Mouse (Mus musculus): ENCODE data around the gene Ccdc194.

Gene Ccdc194

DNA sequence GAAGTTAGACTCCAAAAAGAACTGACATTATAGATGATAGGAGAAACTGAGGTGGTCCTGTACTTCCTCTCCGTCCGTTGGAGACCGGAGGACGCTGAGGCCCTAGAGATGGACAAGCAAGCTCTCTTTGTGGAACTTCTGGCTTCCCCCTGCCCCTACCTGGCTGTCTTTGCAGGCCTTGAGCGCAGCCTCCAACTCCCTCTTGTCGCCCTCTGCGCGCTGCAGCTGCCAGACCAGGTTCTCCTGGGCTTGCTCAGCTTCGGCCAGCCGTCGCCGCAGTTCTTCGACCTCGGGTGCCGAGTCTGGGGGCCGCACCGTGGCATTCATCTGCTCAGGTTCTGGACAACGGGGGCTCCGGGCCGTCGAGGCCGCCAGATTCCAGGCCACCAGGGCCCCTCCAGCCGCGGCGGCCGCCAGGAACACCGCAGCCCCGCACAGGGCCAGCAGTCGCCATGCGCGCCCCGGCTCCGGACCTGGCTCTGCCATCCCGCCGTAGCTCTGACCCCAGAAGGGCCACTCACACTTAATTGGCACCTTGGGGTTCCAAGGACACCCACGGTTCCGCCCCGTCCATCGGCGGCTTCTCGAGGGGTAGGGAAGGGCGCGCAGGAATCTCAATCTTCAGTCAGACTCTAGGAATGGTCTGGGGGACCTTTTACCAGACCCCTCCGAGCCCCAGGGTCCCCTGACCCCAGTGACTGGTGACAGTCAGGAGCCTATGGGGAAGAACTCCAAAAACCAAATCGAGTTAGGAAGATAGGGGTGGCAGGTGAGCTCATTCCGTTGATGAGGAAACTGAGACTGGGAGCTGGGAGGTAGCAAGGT, at the start of gene Ccdc194:
Gene Ccdc194 (minus strand): TSS at position 486 of the 825 bp plus-strand sequence.
- DNase-seq: no peak

DNA sequence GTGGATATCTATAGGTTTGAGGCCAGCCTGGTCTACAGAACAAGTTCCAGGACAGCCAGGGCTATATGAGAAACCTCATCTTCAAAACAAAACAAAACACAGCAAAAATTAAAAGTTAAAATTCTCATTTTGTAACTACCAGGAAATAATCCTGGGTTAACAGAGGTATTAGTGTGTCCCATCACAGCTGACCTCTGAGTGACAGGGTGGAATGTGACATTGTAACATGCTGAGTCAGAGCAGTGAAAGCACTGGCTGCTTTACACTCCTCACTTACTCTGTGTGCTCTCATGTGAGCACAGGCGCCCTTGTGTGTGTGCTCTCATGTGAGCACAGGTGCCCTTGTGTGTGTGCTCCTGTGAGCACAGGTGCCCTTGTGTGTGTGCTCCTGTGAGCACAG, 49.5 kb upstream of the Ccdc194 start:
- no peak for DNase-seq

DNA sequence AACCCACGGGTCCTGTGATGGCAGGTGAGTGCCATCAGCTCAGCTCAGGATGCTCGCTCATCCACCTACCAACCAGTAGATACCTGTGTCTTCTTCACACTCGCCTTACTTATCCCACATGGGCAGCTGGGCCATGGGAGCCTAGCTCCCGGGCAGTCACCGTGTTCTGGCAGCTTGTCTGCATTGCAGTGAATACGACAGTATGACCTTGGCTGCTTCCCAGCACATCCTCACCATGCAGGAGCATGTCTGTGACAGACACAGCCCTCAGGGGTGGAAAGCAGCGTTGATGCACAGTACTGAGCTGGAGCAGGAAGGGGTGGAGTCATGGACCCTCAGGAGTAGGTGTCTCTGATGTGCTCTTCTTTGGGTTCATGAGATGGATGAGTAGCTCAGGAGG, 48.9 kb upstream of the Ccdc194 start:
- no peak for DNase-seq

DNA sequence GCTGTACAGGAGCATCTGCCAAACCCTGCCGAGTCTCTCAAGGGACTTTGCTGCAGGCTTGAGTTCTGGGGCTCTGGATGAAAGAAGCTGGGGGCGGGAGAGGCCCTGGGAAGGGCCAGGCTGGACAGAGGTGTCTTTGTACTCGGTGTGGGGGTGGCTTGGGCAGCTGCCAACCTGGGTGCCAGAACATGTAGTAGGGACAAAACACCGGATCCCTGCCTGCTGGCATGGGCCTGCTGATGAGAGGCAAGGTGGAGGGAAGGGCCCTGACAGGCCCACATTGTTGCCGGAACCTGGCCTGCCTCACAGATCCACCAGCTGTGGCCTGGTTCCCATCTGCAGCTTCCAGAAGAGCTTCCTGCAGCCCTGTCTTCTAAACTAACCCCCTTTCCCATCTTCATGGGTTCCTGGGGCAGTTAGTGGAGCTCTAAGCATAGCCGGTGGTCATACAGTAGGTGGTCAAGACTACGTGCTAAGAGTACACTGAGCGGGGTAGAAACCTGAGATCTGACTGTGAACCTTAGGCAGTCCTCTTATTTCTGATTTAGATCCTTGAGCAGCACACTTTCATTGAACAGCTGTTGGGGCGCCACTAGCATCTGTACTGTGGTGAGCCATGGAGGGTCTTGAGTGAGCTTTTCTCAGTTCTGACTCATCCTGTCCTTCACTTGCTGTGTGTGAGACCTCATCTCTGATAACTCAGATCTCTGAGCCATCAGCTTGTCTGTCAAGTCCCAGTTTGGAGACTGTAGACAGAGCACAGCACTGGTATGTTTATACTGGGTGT, 47.5 kb upstream of the Ccdc194 start:
- DNase-seq: no peak

DNA sequence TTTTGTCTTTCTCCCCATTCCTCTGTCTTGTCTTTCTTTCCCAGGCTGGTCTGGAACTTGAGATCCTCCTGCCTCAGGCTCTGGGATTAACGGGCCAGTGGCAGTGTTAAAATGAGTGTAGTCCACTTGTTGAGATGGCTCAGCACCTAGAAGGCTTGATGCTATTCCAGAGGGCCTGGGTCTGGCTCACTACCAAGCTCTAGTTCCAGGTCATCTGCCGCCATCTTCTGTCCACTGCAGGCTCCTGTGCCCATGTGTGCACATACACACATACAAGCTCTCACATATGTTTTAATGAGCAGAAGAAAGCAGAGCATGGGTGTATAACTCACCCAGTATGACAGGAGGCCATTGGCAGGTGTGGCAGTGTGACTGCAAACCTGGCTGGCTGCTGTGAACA, 46.6 kb upstream of the Ccdc194 start:
- no peak for DNase-seq

DNA sequence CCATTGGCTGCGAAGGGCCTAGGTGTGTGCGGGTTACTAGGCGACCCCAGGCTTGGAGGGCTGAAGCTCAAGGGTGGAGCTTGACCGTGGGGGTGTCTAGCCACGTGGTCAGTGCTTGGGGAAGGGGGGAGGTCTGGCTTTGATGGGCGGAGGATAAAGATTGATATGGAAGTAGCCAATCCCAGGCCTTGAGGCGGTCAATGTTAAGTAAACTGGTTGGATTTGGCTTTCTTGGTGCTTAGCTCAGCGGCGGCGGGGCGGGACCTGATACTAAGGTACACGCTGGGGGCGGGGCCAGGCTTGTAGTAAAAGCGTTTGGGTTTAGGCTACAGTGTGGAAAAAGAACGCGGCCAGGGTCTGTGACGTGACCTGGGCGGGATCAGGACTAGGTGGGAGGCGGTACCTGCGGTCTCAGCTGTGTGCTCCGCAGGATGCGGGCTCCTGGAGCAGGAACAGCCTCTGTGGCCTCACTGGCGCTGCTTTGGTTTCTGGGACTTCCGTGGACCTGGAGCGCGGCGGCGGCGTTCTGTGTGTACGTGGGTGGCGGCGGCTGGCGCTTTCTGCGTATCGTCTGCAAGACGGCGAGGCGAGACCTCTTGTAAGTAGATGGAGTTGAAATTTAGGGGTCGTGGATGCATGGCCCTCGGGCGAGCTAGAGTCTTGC, 44.9 kb upstream of the Ccdc194 start:
- peak; percentile 99 for DNase-seq

DNA sequence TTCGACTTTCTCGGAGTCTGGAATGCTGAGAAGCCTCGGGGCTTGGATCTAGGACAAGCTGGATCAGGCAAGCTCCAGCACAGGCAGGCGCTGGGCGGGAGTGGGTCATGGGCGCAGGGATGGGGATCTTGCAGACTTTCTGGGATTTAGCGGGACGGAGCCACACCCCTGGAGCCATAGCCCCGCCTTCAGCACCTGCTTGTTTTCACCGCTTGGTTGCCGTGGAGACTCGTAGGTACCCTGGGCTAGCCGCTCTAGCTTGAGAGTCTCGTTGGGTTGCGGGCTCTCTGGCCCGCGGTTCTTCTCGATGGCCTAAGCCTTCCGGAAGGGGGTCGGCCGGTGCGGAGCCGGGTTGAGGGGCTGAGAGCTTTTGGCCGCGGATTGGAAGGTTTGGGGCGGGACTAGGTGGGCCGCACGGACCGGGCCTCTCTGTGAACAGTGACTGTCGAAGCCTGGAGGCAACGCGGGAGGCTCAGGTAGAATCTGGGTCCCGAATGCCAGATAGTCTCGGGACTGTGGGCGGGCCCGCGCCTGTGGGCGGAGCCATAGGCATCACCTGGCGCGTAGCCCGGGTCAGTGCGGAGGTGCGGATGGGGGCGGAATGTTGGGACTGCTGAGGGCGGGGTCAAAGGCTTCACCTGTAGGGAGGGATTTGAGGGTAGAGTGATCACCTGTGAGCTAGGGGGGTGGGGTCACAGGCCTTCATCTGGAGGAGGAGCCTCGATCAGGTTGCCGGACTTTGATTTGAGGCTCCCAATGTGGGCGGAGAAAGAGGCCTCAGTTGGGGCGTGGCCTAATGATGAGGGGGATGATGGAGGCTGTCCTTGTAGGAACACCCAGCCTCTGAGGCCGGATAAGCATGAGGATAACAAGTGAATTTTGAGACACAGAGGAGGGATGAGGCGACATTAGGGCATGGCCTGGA, 44.1 kb upstream of the Ccdc194 start:
- peak; percentile 96 for DNase-seq

DNA sequence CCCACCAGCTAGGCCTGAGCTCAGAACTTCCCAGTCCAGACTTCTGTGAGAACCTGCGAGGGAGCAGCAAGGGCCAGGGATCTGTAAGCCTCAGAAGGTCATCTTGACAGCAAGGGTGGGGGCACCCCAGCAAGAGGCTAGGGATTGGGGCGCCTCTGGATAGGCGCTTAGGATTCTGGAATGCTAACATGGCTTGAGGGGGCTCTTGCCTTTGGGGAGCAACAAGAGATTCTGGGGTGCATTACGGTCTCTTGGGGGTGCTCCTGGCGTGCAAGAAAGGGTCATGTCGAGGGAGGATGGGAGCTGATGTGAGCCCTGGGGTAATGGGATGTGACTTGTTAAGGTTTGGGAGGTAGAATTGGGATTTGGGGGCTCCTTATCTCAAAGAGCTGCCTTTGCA, 43.4 kb upstream of the Ccdc194 start:
- no peak for DNase-seq

DNA sequence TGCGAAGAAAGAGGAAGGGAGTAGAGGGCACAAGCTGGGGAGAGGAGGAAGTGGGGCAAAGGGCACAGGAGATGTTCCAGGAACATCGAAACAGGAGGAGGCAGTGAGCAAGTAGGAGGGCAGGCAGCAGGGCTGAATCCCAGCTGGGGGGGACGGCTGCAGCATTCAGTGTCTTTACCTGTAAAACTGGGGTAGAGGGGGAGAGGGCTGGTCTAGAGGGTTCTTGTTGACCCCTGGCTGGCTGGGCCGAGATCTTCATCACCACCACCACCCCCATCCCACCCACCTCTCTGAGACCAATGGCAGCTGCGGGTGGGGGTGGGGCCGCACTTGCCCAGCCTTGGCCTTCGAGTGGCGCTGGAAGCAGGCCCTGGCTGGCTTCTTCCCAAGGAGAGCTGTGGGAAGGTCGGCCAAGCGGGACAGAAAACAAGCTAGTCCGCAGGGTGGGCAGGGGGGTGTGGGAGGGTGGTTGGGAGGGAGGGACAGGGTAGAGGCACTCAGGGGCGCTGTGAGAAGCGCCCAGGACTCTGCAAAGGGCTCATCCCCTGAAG, 43.0 kb upstream of the Ccdc194 start, which contains the start of gene Slc27a1:
Gene Slc27a1 (plus strand): TSS at position 496 of the 551 bp plus-strand sequence.
- peak; percentile 77 for DNase-seq

DNA sequence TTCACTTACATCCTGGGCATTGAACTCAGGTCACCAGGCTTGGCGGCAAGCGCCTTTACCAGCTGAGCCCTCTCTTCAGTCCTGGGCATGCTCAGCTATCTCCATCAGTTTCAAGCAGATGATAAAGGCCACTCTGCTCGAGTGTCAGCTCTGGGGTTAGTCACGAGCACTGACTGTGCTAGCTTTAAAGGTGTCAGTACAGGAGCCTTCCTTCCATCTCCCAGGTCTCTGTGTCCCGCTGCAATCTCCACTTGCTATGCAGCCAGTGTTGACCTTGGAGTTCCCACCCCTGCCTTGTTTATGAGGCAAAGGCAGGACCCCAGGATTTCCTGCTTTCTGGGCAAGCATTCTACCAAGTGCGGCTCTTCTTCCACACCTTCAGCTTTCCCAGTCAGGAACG, 42.1 kb upstream of the Ccdc194 start:
- DNase-seq: no peak

DNA sequence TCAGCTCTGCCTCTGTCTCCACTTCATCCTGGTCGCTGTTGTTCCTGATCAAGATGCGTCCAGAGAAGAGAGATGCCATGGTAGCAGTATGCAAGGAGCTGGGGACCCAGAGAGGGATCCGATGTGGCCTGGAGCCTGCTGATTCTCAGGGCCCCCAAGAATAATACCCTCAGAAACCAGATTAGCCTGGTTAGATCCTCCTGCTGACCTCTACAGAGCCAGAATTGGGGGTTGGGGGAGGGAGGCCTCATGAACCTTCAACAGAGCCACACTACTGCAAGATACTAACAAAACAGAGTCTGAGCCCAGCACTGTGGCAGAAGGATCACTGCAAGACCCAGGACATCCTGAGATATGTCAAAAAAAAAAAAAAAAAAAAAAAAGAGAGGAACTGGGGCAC, 41.0 kb upstream of the Ccdc194 start, which contains the start of gene Nxnl1:
Gene Nxnl1 (minus strand): TSS at position 101 of the 400 bp plus-strand sequence.
- DNase-seq: no peak

DNA sequence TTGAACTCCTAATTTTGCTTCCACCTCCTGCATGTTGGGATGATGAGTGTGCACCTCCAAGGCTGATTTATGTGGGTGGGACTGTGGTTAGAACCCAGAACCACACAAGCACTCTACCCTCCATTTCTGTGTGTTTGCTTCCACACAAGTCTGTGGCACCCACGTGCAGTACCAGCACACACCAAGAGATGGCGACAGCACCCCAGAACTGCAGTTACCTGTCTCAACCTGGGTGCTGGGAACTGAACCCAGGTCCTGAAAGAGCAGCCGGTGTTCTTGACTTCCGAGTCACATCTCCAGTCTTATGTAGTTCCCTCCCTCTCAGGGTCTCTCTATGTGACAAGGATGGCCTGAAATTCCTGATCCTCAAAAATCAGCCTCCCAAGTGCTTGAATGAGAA, 38.5 kb upstream of the Ccdc194 start:
- DNase-seq: no peak

DNA sequence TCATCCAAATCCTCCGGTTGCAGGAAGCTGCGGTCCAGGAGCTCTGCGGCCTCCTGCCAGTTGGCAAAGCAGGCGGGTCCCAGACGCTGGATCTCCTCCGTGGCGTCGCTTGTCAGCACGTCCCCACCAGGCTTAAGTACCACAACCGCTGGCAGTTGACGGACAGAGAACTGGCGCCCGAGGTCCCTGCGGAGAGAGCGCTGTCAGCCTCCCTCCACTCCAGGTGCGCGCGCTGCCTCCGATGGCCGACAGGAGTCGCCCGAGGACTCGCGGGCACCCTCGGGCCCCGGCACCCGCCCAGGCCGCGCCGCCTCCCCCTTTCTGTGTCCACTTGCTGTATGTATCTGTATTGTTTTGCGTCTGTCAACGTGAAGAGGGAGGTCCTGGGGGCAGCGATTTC, 37.2 kb upstream of the Ccdc194 start:
- peak; percentile 88 for DNase-seq

DNA sequence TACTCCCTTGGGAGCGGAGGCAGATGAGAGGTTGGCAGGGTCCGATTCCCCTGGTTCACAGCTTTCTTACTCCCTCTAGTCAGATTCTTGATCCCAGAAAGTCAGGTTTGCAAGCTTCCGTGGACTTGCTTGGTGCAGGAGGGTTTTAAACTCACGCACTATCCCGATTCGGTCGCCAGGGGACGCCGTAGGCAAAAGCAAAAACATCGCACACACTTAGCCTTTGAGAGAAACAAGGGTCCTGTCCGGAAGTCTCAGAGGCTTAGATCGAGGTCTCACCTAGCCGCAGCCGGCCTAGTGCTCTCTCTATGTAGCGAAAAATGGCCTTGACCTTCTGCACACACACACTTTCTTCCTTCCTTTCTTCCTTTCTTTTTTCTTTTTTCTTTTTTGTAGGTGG, 35.9 kb upstream of the Ccdc194 start:
- peak; percentile 77 for DNase-seq

DNA sequence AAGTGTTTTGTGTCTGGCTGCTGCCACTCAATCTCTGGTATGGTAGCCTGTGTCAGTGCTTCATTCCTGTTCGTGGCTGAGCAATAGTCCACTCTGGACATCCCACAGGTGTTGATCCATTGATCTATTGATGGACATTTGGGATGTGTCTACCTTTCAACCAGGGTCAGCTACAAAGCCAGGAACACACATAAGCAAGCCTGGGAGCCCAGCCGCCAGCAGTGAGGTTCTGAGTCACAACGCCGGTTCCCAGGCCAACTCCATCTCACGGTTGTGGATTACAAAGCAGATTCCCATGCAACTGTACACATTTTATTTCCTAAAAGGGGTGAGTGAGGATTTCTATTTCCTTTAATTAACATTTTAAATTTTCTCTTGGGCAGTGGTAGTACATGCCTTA, 35.3 kb upstream of the Ccdc194 start:
- no peak for DNase-seq

DNA sequence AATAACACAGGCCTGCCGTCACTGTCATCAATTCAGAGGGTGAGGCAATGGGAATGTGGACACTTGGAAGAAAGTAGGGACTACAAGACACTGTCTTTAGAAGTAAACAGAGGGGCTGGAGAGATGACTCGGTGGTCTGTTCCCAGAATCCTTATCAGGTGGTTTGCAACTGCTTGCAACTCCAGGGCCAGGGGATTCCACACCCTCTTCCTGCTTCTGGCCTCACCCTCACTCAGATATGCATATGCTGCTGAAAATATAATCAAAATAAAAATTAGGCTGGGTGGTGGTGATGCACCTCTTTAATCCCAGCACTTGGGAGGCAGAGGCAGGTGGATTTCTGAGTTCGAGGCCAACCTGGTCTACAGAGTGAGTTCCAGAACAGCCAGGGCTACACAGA, 34.6 kb upstream of the Ccdc194 start:
- no peak for DNase-seq

DNA sequence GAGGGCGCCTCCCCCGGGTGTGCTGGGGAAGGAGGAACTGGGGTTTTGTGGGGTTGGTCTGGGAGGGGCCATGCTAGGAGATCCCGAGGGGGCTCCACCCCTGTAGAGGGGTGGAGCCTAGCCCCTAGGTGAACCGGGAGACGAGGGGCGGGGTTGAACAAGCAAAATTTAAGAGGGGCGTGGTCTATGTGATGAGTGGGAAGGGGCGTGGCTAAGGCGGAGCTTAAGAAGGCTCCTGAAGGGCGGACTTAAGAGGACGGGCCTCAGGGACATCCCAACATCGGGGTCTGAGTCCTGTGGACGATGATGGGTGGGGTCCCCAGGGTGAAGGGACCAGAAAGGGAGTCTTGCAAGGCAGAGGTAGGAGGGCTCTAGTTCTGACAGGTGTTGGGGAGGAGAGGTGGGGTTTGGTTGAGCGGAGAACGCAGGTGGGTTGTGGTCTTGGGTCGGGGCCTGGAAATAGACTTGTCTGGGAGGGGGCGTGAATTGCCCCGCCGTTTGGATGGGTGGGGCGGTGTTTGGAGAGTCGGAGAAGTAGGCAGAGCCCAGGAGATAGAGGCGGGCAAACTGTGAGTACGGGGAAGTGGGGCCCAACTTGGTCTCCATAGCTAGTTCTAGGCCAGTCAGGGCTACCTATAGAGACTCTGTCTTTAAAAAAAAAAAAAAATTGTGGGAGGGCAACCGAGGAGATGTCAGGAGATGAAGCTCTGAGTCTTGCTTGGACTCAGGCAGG, 33.6 kb upstream of the Ccdc194 start:
- DNase-seq: peak; percentile 93

DNA sequence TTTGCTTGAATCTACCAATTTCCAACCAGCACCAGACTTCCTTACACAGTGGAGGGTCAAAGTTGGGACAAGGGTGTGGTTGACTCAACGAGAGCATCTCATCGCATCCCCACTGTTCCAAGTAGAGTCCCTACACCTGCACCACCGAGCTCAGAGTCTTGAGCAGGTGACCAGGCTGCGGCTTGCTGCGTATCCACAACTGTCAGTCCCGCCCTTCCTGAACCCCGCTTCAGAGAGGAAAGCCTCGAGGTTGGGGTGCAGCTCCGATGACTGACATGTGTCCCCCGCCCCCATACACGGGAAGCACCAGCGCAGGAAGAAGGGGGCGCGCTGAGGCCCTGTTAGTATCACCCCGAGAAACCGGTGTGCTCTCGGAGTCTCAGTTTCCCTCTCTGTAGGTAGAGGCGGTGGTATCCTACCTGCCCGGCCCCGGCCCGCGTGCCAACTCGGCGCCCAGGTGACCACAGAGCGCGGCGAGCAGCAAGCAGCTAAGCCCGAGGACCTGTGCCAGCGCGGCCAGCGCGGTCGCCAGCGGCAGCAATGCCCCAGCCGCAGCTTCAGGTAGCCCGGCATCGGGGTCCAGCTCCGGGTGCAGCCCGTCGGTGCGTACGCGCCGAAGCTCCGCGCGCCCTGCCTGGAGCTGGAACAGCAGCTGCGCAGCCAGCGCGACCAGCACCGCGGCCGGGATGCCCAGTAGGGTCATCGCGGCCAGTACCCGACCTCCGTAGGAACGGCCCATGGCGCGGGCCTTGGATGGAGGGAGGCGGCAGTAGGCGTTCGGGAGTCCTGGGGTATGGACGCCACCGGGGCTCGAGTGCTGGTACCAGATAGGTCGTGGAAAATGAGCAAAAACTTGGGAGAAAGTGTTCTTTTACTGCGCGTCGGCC, 32.8 kb upstream of the Ccdc194 start, which contains the start of gene Tmem221:
Gene Tmem221 (minus strand): TSS at position 801 of the 887 bp plus-strand sequence.
- DNase-seq: no peak

DNA sequence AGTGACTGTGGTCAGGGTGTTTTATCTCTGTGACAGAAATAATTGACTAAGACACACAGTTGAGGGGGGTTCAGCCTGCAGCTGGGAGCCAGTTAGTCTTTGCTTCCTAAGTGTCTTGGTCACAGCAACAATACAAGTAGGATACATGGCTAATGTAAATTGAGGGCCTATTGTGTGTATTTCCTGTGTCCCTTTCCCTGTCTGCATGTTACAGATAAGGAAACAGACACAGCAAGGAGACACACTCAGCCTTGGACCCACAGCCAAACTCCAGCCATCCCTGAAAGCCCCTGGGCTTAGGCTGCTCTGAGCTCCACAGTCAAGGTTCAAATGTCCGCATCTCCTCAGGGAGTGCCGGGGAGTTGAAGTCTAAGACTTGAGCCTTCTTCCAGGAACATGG, 29.1 kb upstream of the Ccdc194 start:
- DNase-seq: peak; percentile 29

DNA sequence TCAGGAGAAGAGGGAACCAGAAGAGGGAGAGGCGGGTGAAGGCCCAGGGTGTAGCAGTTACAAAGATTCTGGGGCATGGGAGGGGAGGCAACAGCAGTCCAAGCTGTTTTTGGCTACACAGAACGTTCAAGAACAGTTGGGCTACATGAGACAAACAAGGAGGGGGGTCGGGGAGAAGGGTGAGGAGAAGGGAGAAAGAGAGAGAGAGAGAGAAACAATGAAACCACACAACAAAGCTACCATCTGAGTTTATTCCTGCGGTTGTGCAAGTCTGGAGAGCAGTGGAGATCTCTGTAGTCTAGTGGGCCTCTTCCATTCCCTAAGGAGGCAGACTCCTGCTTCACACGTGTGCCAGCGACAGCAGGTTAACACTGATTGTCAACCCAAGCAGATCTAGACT, 28.5 kb upstream of the Ccdc194 start:
- DNase-seq: no peak

Data from lung, postnatal 36 days (tissue).